Mouse (Mus musculus): Measurements from ENCODE around the gene Greb1. TPM values are rescaled to one million over a fixed set of nuclear protein-coding genes. Genes with fewer than 3 reads are reported as not detected.

The Greb1 gene
- total RNA-seq (2023) = 4.1 TPM

DNA sequence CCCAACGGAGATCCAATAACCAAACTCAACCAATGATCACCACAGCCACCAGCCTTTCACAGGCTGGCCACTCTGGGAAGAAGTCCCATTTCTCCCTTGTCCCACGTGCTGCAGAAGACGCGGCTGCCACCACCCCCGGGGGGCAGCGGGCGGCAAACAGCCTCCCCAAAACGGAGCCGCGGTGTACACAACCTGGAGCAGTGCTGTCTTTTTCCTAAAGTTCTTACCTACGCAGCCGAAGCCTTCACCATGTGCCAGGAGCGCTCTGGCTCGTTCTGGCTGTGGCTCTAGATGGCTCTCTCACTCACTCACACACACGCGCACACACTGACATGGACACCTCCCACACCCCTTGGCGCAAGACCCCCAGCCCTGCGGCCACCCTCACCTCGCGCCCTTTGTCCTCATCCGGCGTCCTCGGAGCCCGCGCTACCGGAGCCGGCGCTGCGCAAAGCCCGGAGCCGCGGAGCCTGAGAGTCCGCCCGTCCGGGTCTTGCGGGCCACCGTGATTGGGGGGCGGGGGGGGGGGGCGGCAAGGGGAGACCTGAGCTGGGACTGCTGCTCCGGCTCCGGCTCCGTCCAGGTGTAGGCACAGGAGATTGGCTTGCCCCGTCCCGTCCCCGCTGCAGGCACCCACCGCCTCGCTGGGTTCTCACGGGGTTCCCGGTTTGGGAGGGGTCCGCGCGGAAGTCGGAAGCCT, at the start of gene Greb1:
Gene Greb1, minus strand, starts transcription at position 628 of the 700 bp plus-strand sequence.

GRCm38 (mm10) chr12:16810525-16811431, 10.1 kb upstream of the Greb1 start, which contains the start of gene E2f6:
E2f6 (plus strand) TSS chr12:16810963.

GRCm38 (mm10) chr12:16653332-16654093, 147.2 kb downstream of the Greb1 start, which contains the start of gene Ntsr2:
Ntsr2 (plus strand) TSS chr12:16653382.

Other genes starting within 250 kb of the Greb1 start
- 60.0 TPM for gene Lpin1, start 189.9 kb downstream of the Greb1 start, total RNA-seq (2023)
- not detected for gene Ntsr2, start 147.5 kb downstream of the Greb1 start, total RNA-seq (2023)
- gene E2f6, start 10.1 kb upstream of the Greb1 start, total RNA-seq (2023) = 13.0 TPM
- 45.4 TPM for gene Rock2, start 94.0 kb upstream of the Greb1 start, total RNA-seq (2023)
- gene Pqlc3, start 199.5 kb upstream of the Greb1 start, total RNA-seq (2023) = 9.1 TPM
- gene 2410004P03Rik, start 210.8 kb upstream of the Greb1 start, total RNA-seq (2023) = 1.3 TPM